Mouse (Mus musculus) small intestine, adult 2 months (tissue): ENCODE measurements around the gene Atp8a1. TPM values are rescaled to one million over a fixed set of nuclear protein-coding genes. Genes with fewer than 3 reads are reported as not detected.

Source experiments
- H3K27ac ChIP-seq: fragments of 200-500 bp; 2 replicates; pipeline ENCODE4 v1.5.1; 2012; ENCODE audit warnings: low read depth, low read length, control low read depth, inconsistent platforms; ENCODE audit not compliant: insufficient read depth
- H3K27me3 ChIP-seq: fragments of 200-500 bp; 2 replicates; pipeline ENCODE4 v1.6.1; 2012; ENCODE audit warnings: mild to moderate bottlenecking, moderate library complexity, low read length, inconsistent platforms; ENCODE audit not compliant: control insufficient read depth, insufficient read depth
- H3K36me3 ChIP-seq: fragments of 200-500 bp; 2 replicates; pipeline ENCODE4 v1.6.1; 2012; ENCODE audit warnings: mild to moderate bottlenecking, low read length, control low read depth, inconsistent platforms; ENCODE audit not compliant: control insufficient read depth, insufficient read depth
- H3K4me1 ChIP-seq: fragments of 200-500 bp; 2 replicates; pipeline ENCODE4 v1.6.1; 2012; ENCODE audit warnings: low read length, inconsistent platforms, mixed read lengths; ENCODE audit not compliant: control insufficient read depth, insufficient read depth, insufficient read length
- H3K4me3 ChIP-seq: fragments of 200-500 bp; 2 replicates; pipeline ENCODE4 v1.5.1; 2012; ENCODE audit warnings: low read depth, mild to moderate bottlenecking, control low read depth, inconsistent platforms, low read length, moderate library complexity
- CTCF ChIP-seq: fragments of 200-500 bp; IDR thresholded peaks from 2 replicates; pipeline ENCODE4 v1.5.1; 2012; ENCODE audit warnings: low read depth, mild to moderate bottlenecking, control low read depth, inconsistent platforms, low read length, moderate library complexity, mixed read lengths; ENCODE audit not compliant: insufficient replicate concordance, insufficient read length; ENCODE audit errors: extremely low read depth
- POLR2A ChIP-seq: fragments of 200-500 bp; IDR thresholded peaks from 2 replicates; pipeline ENCODE4 v1.6.1; 2012; ENCODE audit warnings: low read depth, mild to moderate bottlenecking, control low read depth, inconsistent platforms, low read length, moderate library complexity
- WGBS: fragments of 180-500 bp; shearing (Covaris S2); methylation state at CpG from one replicate; pipeline ENCODE4 v1.1.7; 2018; 5-methylcytosine and 5-hydroxymethylcytosine counted together
- polyA plus RNA-seq: library from polyadenylated mRNA; depleted of rRNA; stranded (reverse); fragments of >200 nt; gene quantifications from 2 replicates; pipeline ENCODE4 v1.2.3, GENCODE M21; 2012

Gene Atp8a1
- polyA plus RNA-seq, 1 experiment = 18.6 TPM

DNA sequence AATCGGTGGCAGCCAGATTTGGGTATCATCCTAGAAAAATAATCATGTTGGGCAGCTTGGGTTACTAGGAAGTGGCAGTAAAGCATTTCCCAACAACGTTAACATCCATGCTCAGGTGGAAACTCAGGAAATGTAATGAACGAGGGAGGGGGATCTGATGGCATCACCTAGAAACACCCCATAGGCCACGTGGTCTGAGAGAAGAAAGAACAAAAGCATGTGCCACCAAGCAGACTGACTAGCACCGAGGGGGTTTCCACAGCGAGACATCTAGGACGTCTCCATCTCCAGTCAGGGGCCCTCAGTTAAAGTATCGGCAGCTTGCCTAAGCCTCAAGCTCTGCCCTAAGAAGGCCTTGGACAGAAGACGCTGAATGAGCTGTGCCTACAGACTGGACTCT is 21.0 kb downstream of the Atp8a1 start:
- Histone ChIP-seq H3K36me3 (no peaks in the 10 kb centered on the region), H3K4me3 (no peak overlapping the region), H3K27ac (no peak overlapping the region), H3K27me3 (no peaks in the 10 kb centered on the region), H3K4me1 (peaks cover 14% of the 10 kb centered on the region; the same call in 1 of the 2 replicates)
- WGBS = 87% methylated on average over 9 of the region's 9 CpGs
- TF ChIP-seq CTCF = no peak
- no peak for TF ChIP-seq POLR2A

DNA sequence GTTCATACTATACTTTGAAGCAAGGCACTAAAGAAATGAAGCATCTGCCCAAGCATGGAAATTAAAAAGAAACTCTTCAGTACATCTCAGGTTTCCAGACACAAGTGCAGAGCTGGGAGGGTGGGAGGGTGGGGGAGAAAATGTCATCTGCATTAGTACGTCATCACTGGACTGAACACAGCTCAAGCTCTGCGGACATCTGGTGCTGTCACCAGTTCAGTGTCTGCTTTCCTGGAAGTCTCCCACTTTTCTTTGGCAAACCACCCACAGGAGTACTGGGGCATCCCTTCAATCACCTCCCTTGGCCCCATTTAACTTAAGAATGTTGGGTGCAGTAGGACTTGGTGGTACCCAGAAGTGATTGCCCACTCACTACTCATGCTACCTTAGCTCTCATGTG is 22.6 kb downstream of the Atp8a1 start:
- TF ChIP-seq POLR2A (no peak), CTCF (no peak)
- no peak overlapping the region for H3K4me3 ChIP-seq
- no peaks in the 10 kb centered on the region for H3K27me3 ChIP-seq
- WGBS = 73% methylated on average over 2 of the region's 2 CpGs
- H3K27ac ChIP-seq = no peak overlapping the region
- peaks cover 17% of the 10 kb centered on the region for H3K4me1 ChIP-seq
- H3K36me3 ChIP-seq = no peaks in the 10 kb centered on the region

DNA sequence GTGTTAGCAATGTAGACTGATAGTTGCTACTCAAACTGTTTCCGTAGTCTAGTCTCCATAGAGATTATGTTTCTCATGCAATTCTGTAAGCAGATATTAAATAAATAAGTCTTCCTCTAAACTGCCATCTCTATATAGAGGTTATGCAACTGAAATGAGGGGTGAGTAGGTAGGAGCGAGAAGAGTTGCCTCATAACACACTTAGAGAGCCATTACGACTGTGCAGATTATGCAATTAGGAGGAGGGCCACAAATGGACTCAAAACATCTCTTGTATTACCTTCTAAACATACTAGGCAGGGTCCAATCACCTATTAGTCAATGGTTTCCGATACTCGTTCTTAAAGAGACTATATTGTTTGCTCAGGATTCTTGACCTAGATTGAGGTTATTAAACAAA is 23.5 kb downstream of the Atp8a1 start:
- Histone ChIP-seq H3K27ac (no peak overlapping the region), H3K27me3 (no peaks in the 10 kb centered on the region), H3K4me1 (peaks cover 16% of the 10 kb centered on the region), H3K4me3 (no peak overlapping the region), H3K36me3 (no peaks in the 10 kb centered on the region)
- TF ChIP-seq CTCF = no peak
- no peak for TF ChIP-seq POLR2A
- WGBS = 64% methylated on average over 5 of the region's 5 CpGs

DNA sequence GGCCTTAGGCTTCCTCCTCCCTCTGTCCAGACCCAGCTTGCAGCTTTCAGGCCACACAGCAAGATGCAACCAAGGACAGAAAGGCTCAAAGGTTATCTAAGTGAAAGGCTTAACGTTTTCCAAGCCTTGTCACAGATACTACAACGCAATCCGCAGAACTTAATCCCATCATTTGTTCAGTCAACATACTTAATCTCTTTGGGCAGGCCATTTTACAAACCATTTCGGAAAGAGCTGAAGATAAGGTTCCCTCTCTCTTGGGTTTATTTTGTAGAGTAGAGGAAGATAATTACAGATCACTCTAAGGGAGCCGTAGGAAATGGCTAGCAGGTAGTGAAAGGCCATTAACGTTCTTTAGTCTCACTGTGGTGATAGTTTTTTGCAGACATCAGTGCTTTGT is 24.6 kb downstream of the Atp8a1 start:
- no peak for TF ChIP-seq CTCF
- no peak for TF ChIP-seq POLR2A
- 79% methylated on average over 6 of the region's 6 CpGs for WGBS
- no peak overlapping the region for H3K4me3 ChIP-seq
- peak overlapping the region; percentile 49 for H3K27ac ChIP-seq
- H3K27me3 ChIP-seq = no peaks in the 10 kb centered on the region
- H3K36me3 ChIP-seq = no peaks in the 10 kb centered on the region
- H3K4me1 ChIP-seq = peaks cover 16% of the 10 kb centered on the region

DNA sequence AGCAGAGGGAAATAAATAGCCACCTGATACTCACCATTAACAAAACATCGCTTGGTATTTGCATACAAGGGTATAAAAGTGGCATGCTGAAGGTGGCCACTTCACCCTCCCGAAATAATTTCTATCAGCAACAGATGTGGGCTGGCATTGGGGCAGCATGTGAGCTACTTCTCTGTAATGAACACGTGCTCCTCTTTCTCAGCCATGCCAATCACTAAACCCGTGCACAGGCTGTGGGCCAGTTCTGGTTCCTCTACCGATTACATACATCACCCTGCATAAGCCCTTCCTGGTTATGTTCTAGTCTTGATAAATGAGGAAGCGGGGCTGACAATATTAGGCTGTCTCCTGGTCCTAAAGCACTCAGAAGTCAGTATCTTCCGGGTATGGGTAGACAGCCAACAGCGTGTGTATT is 25.2 kb downstream of the Atp8a1 start:
- no peak for TF ChIP-seq POLR2A
- TF ChIP-seq CTCF = no peak
- Histone ChIP-seq H3K4me1 (peaks cover 16% of the 10 kb centered on the region), H3K4me3 (no peak overlapping the region), H3K27me3 (no peaks in the 10 kb centered on the region), H3K36me3 (no peaks in the 10 kb centered on the region), H3K27ac (0 out of 2 replicates have a peak overlapping the region, but pooled peaks have one; percentile 39)
- WGBS = 56% methylated on average over 8 of the region's 8 CpGs

DNA sequence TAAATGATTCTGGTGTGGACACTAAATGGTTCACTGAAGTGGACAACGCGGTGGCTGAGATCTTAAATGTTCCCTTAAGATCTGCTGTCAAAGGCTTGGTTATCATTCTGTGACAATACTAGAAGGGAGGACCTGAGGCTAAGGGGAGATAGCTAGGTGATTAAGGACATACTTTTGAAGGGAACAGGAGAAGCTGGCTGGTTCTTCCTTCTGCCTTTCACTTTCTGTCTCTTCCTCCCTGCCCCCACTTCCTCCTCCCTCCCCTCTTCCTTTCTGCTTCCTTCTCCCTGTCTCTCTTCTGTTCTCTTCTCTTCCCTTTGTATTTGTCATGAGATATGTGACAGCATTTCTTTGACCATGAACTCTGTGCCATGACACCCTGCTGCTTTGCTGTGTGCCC is 26.0 kb downstream of the Atp8a1 start:
- TF ChIP-seq POLR2A (no peak), CTCF (no peak)
- H3K27me3 ChIP-seq = no peaks in the 10 kb centered on the region
- H3K27ac ChIP-seq = no peak overlapping the region
- H3K4me3 ChIP-seq = no peak overlapping the region
- peaks cover 18% of the 10 kb centered on the region for H3K4me1 ChIP-seq
- no peaks in the 10 kb centered on the region for H3K36me3 ChIP-seq
- 88% methylated on average over 2 of the region's 2 CpGs for WGBS

DNA sequence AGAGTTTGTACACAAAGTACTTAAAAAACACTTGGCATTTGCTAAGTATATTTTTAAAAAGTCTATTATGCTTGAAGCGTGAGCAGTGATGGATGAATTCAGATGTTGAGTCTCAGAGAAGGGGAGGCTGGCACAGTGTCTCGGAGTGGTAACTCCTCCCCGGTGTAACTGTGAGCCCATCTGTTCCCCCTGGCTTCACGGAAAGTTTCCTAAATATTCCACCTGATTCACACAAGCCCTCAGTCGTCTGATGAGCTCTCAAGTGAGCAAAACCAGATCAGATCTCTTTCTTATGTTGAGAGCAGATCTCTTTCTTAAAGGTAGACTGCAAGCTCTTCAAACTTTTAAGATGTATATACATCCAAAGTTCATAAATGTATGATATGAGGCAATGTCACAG is 27.8 kb downstream of the Atp8a1 start:
- TF ChIP-seq POLR2A (no peak), CTCF (no peak)
- H3K4me1 ChIP-seq = peaks cover 26% of the 10 kb centered on the region

More for the DNA sequence above, 27.8 kb downstream of the Atp8a1 start:
- peaks cover under 1% of the 10 kb centered on the region; the same call in 1 of the 2 replicates for H3K36me3 ChIP-seq
- no peak overlapping the region for H3K4me3 ChIP-seq
- 84% methylated on average over 5 of the region's 5 CpGs for WGBS
- no peak overlapping the region for H3K27ac ChIP-seq
- no peaks in the 10 kb centered on the region for H3K27me3 ChIP-seq
